Mouse (Mus musculus) CH12.LX (cell line): ENCODE measurements around the gene Erap1. TPM values are rescaled to one million over a fixed set of nuclear protein-coding genes. Genes with fewer than 3 reads are reported as not detected.

Experiments
- DNase-seq: peaks from one replicate; pipeline ENCODE4 v3.0.0-alpha.2; 2013; ENCODE audit errors: extremely low read depth
- H3K27ac ChIP-seq: 2 replicates; pipeline ENCODE4 v1.5.1; 2012; ENCODE audit warnings: low read depth, mild to moderate bottlenecking, control low read depth, moderate library complexity; ENCODE audit not compliant: insufficient read depth
- H3K27me3 ChIP-seq: replicated peaks from 2 replicates; pipeline ENCODE3; 2012; ENCODE audit warnings: inconsistent platforms
- H3K36me3 ChIP-seq, 2 experiments: replicated peaks in 1 of 2; 2 replicates each; pipeline versions ENCODE3 to v1.6.1; 2012; ENCODE audit warnings: inconsistent platforms in 1 of 2, low read length in 1 of 2, mild to moderate bottlenecking in 1 of 2, mixed read lengths in 1 of 2, moderate library complexity in 1 of 2; ENCODE audit not compliant: control insufficient read depth in 1 of 2, insufficient read depth in 1 of 2
- H3K4me1 ChIP-seq, 2 experiments: 2 replicates each; pipeline ENCODE4 v1.6.1; 2012; ENCODE audit warnings: inconsistent platforms in 1 of 2, moderate library complexity in 1 of 2; ENCODE audit not compliant: insufficient read depth in 2 of 2, control insufficient read depth in 1 of 2
- H3K4me2 ChIP-seq: 2 replicates; pipeline ENCODE4 v1.6.1; 2012; ENCODE audit warnings: low read depth, mild to moderate bottlenecking, control low read depth; ENCODE audit not compliant: poor library complexity, insufficient read depth, severe bottlenecking
- H3K4me3 ChIP-seq, 3 experiments: fragments of 150-350 bp in 1 of 3; sonication (generic) in 1 of 3; replicated peaks in 1 of 3; 2 replicates each; pipeline versions ENCODE3 to v1.5.1; 2011 to 2012; ENCODE audit warnings: low read depth in 2 of 3, low read length in 2 of 3, mild to moderate bottlenecking in 2 of 3, moderate library complexity in 2 of 3, control low read depth in 1 of 3, improper control_type of control experiment in 1 of 3, inconsistent platforms in 1 of 3, mixed read lengths in 1 of 3; ENCODE audit not compliant: poor library complexity in 1 of 3
- H3K79me2 ChIP-seq: replicated peaks from 2 replicates; pipeline ENCODE4 v1.6.1; 2012; ENCODE audit warnings: mild to moderate bottlenecking, moderate library complexity; ENCODE audit not compliant: control insufficient read depth, poor library complexity, insufficient read depth, severe bottlenecking; ENCODE audit errors: extremely low read depth
- H3K9ac ChIP-seq: 2 replicates; pipeline ENCODE4 v1.6.1; 2012; ENCODE audit warnings: low read depth, mild to moderate bottlenecking, control low read depth, moderate library complexity; ENCODE audit not compliant: insufficient read depth
- H3K9me3 ChIP-seq: replicated peaks from 2 replicates; pipeline ENCODE3; 2012; ENCODE audit warnings: low read length, inconsistent platforms, mixed read lengths
- BHLHE40 ChIP-seq: IDR thresholded peaks from 2 replicates; pipeline ENCODE4 v1.6.1; 2011; ENCODE audit warnings: mild to moderate bottlenecking, low read depth, low read length, improper control_type of control experiment
- CHD2 ChIP-seq: IDR thresholded peaks from 2 replicates; pipeline ENCODE4 v1.6.1; 2011; ENCODE audit warnings: low read length, improper control_type of control experiment
- E2F4 ChIP-seq: IDR thresholded peaks from 2 replicates; pipeline ENCODE4 v1.6.1; 2011; ENCODE audit warnings: low read depth, low read length, improper control_type of control experiment; ENCODE audit not compliant: insufficient replicate concordance
- ELF1 ChIP-seq: IDR thresholded peaks from 2 replicates; pipeline ENCODE4 v1.6.1; 2014; ENCODE audit warnings: low read depth, mild to moderate bottlenecking, inconsistent platforms, low read length, improper control_type of control experiment
- EP300 ChIP-seq: IDR thresholded peaks from 2 replicates; pipeline ENCODE4 v1.6.1; 2011; ENCODE audit warnings: low read length, improper control_type of control experiment
- HCFC1 ChIP-seq: IDR thresholded peaks from 2 replicates; pipeline ENCODE4 v1.6.1; 2012; ENCODE audit warnings: low read depth, mild to moderate bottlenecking, inconsistent platforms, low read length, improper control_type of control experiment
- IRF4 ChIP-seq: IDR thresholded peaks from 2 replicates; pipeline ENCODE4 v1.6.1; 2014; ENCODE audit warnings: low read depth, mild to moderate bottlenecking, inconsistent platforms, low read length, improper control_type of control experiment
- KAT2A ChIP-seq: IDR thresholded peaks from 2 replicates; pipeline ENCODE4 v1.6.1; 2012; ENCODE audit warnings: low read length, improper control_type of control experiment, inconsistent platforms; ENCODE audit not compliant: insufficient replicate concordance
- MAFK ChIP-seq: IDR thresholded peaks from 2 replicates; pipeline ENCODE4 v1.6.1; 2011; ENCODE audit warnings: low read length, improper control_type of control experiment; ENCODE audit not compliant: insufficient replicate concordance
- MEF2A ChIP-seq: IDR thresholded peaks from 2 replicates; pipeline ENCODE4 v1.6.1; 2014; ENCODE audit warnings: low read depth, mild to moderate bottlenecking, inconsistent platforms, low read length, improper control_type of control experiment, borderline replicate concordance
- NELFE ChIP-seq: IDR thresholded peaks from 2 replicates; pipeline ENCODE4 v1.6.1; 2011; ENCODE audit warnings: low read depth, low read length, improper control_type of control experiment
- PAX5 ChIP-seq: IDR thresholded peaks from 2 replicates; pipeline ENCODE4 v1.6.1; 2012; ENCODE audit warnings: low read length, inconsistent platforms, mixed read lengths
- TBP ChIP-seq: conservative IDR thresholded peaks from 2 replicates; pipeline ENCODE4 v1.6.1; 2011; ENCODE audit warnings: low read depth, low read length, improper control_type of control experiment
- UBTF ChIP-seq: IDR thresholded peaks from 2 replicates; pipeline ENCODE4 v1.6.1; 2012; ENCODE audit warnings: low read depth, mild to moderate bottlenecking, inconsistent platforms, low read length, improper control_type of control experiment, moderate library complexity
- USF1 ChIP-seq: IDR thresholded peaks from 2 replicates; pipeline ENCODE4 v1.6.1; 2014; ENCODE audit warnings: low read depth, mild to moderate bottlenecking, inconsistent platforms, low read length, improper control_type of control experiment
- ZC3H11A ChIP-seq: IDR thresholded peaks from 2 replicates; pipeline ENCODE4 v1.6.1; 2012; ENCODE audit warnings: low read depth, mild to moderate bottlenecking, inconsistent platforms, low read length, improper control_type of control experiment
- ZKSCAN1 ChIP-seq: IDR thresholded peaks from 2 replicates; pipeline ENCODE4 v1.6.1; 2012; ENCODE audit warnings: low read depth, inconsistent platforms, low read length, improper control_type of control experiment, borderline replicate concordance
- dilution Hi-C: fragments of 300-500 bp; cut with MboI; formaldehyde crosslinking; loops from 2 replicates; pipeline ENCODE4 v1.14.3; 2020; ENCODE audit warnings: low sequenced_read_pairs; ENCODE audit not compliant: extremely low pct_unique_long_range_greater_than_20kb, extremely low pct_ligation_motif_present
- in situ Hi-C: fragments of 300-500 bp; cut with MboI; formaldehyde crosslinking; loops from 3 replicates; pipeline ENCODE4 v1.14.3; 2019; ENCODE audit warnings: low sequenced_read_pairs, low pct_ligation_motif_present, low pct_unique_long_range_greater_than_20kb, mixed read lengths
- polyA plus RNA-seq: library from polyadenylated mRNA; unstranded; fragments of >175 nt; gene quantifications from 2 replicates; pipeline ENCODE4 v1.2.1, GENCODE M21; 2012; ENCODE audit warnings: low read depth; ENCODE audit not compliant: insufficient read length
- total RNA-seq, 2 experiments: library from RNA; depleted of rRNA; stranded (reverse); fragments of 300-350 nt in 1 of 2; fragments of >200 nt in 1 of 2; gene quantifications; 2 replicates each; pipeline ENCODE4 v1.2.3; 2012 to 2014

Gene Erap1
- total and polyA plus RNA-seq, 3 experiments = 65.9 to 114 (median 75.2) TPM

- Histone ChIP-seq H3K79me2 (no peaks in the 10 kb centered on the region), H3K27me3 (no peaks in the 10 kb centered on the region), H3K4me3 (no peak overlapping the region), H3K9ac (no peak overlapping the region), H3K9me3 (no peaks in the 10 kb centered on the region), H3K4me2 (no peak overlapping the region), H3K36me3 (peaks cover 30 to 62% of the 10 kb centered on the region in 2 experiments), H3K27ac (no peak overlapping the region), H3K4me1 (no peaks in the 10 kb centered on the region)
- DNase-seq = no peak
- TF ChIP-seq MEF2A (no peak), PAX5 (no peak), USF1 (no peak), TBP (no peak), BHLHE40 (no peak), MAFK (no peak), UBTF (no peak)
- dilution Hi-C loops = no loop called here
- in situ Hi-C loops = no loop called here
Observed at GRCm38 (mm10) chr13:74733726-74734125, 94.4 kb downstream of the Erap1 start.

- Histone ChIP-seq H3K79me2 (no peaks in the 10 kb centered on the region), H3K36me3 (peaks cover 30 to 60% of the 10 kb centered on the region in 2 experiments), H3K9me3 (no peaks in the 10 kb centered on the region), H3K4me1 (no peaks in the 10 kb centered on the region), H3K27me3 (no peaks in the 10 kb centered on the region), H3K27ac (no peak overlapping the region), H3K4me3 (no peak overlapping the region), H3K9ac (no peak overlapping the region), H3K4me2 (no peak overlapping the region)
- dilution Hi-C loops (no loop called here), in situ Hi-C loops (no loop called here)
- TF ChIP-seq ZC3H11A (no peak), NELFE (no peak), TBP (no peak), E2F4 (no peak), KAT2A (no peak), MEF2A (no peak), ZKSCAN1 (no peak), EP300 (no peak), IRF4 (no peak), ELF1 (no peak), HCFC1 (no peak), CHD2 (no peak), UBTF (no peak)
- DNase-seq = no peak
Observed at GRCm38 (mm10) chr13:74735834-74736233, 96.5 kb downstream of the Erap1 start.
